Mouse (Mus musculus) liver, adult 2 months (tissue): Measurements from ENCODE around the gene Fam124b.

Experiments
- CTCF ChIP-seq: fragments of 200-500 bp; IDR thresholded peaks from 2 replicates; pipeline ENCODE4 v1.5.1; 2011; ENCODE audit warnings: low read depth, low read length, control low read depth
- POLR2A ChIP-seq: fragments of 200-500 bp; IDR thresholded peaks from 2 replicates; pipeline ENCODE4 v1.6.1; 2011; ENCODE audit warnings: low read length, control low read depth; ENCODE audit not compliant: insufficient read depth; ENCODE audit errors: extremely low read depth

DNA sequence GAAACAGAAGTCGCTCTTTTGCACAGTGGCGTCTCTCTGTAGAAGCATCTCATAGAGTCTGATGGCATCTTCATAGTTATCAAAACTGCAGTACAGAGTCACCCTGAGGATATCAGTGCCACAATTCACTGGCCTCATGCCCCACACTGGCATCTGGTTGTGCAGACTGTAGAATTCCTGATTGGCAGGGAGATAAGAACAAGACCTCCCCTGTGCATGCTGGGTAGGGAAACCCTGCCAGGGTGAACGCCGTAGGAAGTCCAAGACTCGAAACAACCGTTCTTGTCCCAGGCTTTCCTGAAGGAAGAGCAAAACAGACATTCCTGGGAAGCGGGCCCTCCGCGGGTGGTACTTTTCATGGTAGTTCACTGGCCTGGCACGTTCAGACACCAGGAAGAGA lies 5.1 kb downstream of the Fam124b start:
- TF ChIP-seq POLR2A (no peak), CTCF (no peak)
